Mouse (Mus musculus) heart, postnatal 25 days (tissue): ENCODE results near the gene Commd3. TPM values are rescaled to one million over a fixed set of nuclear protein-coding genes. Genes with fewer than 3 reads are reported as not detected.

Experiments used
- DNase-seq: peaks from one replicate; pipeline ENCODE4 v3.0.0; 2022; ENCODE audit warnings: low spot score
- intact Hi-C: fragments of 180-260 bp; cut with DNase I; formaldehyde crosslinking; loops from one replicate; pipeline ENCODE4 v1.15.1; 2025
- total RNA-seq, 2 experiments: library from RNA; stranded (reverse); gene quantifications; 2 replicates each; pipeline ENCODE4 v1.2.3; 2021

Commd3 gene
- total RNA-seq, 2 experiments from 2014 or later = 100 to 105 TPM

DNA sequence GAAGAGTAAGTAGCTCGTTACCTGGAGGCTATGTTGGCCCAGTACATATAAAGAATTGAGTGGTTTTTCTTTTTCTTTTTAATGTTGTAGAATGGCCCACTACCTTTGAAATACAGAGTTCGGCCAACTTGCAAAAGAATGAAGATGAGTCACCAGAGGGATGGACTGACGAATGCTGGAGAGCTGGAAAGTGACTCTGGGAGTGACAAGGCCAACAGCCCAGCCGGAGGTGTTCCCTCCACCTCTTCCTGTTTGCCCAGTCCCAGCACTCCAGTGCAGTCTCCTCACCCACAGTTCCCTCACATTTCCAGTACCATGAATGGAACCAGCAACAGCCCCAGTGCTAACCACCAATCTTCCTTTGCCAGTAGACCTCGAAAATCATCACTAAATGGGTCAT, 11.9 kb downstream of the Commd3 start:
- intact Hi-C loops = no loop called here
- DNase-seq = no peak

DNA sequence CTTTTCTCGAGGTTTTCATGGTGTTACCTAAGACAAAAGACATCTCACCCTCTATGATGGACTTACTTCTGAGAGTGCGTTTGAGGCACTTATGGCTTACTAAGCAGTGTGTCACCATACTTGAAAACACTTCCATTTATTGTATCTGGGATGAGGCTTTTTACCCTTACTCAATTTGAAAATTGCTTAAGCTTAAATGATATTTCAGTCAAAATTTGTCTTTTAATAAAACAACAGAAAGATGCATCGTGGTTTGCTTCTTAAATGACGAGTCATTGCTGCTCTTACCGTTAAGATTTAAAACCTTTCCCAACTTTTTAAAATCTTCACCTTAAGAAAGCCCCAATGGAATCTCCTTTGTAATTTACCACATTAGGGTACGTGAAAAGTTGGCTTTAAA, 14.2 kb downstream of the Commd3 start:
- intact Hi-C loops = no loop called here
- no peak for DNase-seq

GRCm38 (mm10) chr2:18686826-18687519, 14.8 kb downstream of the Commd3 start:
- intact Hi-C loops = no loop called here
- no peak for DNase-seq

- intact Hi-C loops = no loop called here
Observed at GRCm38 (mm10) chr2:18687671-18688170, 15.5 kb downstream of the Commd3 start.

DNA sequence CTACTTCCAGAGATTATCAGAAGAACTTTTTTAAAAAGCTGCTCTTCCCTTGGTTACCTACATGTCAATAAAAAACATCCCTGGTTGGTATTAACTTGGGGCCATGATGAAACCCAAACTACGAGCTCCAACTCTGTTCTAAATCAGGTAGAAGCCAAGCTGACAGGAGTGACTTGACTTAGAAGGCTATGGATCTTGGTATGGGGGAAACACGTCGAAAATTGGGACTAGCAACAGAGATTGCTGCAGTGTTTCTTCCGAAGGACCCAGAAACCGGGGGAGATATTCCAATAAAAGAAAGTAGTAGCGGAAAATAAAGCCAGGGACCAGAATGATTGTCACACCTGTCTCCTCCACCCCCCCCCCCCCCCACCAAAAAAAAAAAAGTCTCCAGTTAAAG, 16.1 kb downstream of the Commd3 start:
- intact Hi-C loops = no loop called here
- DNase-seq = no peak

More at GRCm38 (mm10) chr2:18687671-18688170, 15.5 kb downstream of the Commd3 start:
- DNase-seq = no peak

DNA sequence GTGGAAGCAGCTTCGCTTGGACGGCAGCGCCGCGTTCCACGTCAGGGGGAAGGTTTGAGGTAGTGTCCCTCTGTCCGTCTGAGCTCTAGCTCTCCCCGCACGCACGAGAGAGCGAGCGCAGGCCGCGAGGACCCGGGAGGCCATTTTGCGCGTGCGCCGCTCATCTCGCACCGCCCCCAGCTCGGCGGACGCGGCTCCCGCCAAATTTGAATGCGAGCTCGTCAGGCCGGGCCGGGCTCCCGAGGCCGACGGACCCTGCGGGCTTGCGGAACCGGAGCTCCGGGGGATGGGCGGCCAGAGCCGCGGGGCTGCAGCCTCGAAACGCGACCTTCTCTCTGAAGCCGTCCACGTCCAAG, 16.5 kb downstream of the Commd3 start:
- DNase-seq = no peak
- intact Hi-C loops = no loop called here

DNA sequence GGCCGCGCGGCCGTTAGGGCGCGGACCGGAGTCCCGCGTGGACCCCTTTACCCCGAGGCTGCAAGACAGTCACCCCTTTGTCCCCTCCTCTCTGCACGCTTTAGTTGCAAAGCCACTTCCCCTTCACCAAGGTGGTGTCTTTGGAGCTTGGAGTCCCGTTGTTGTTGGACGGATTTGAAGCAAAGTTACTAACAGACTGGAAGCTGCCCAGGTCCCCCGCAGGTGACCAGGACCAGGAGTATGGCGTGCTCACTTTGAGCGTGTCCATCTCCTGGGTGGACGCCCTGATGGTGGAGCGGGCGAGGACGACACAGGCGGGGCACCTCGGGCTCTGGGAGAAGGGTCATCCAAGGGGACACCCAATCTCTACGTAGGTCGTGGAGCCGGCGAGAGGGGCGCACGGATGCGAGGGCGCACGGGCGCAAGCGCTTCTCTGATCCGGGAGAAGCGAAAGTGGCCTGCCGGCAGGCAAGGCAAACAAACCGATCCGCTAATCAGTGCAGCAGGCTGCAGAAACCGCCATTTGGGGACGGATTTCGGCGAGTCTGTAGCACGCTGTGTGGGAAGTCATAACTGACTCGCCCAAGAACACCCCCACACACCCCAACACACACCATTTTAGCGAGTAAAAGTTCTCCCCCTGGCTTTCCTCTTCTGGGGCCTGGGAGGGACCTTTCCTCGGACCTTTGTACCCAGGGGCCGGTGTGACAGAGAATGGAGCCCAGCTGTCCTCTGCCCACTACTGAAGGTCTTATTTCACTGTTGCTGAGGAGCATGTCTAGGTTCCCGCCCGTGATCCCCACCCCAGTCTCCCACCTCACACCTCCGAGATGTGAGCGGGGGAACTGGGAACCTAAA, 17.1 kb downstream of the Commd3 start:
- intact Hi-C loops = no loop called here
- DNase-seq = no peak

- no peak for DNase-seq
- intact Hi-C loops = loop anchor here (5.0 to 10.0 kb wide), 3 partner anchors 103 to 633 kb away; partner anchors contain the start of genes 4930426L09Rik, Mllt10 and Pip4k2a
Observed at GRCm38 (mm10) chr2:18690055-18690691, 18.0 kb downstream of the Commd3 start.

- intact Hi-C loops = loop anchor here (5.0 to 10.0 kb wide), 3 partner anchors 103 to 633 kb away; partner anchors contain the start of genes 4930426L09Rik, Mllt10 and Pip4k2a
Observed at GRCm38 (mm10) chr2:18690756-18691155, 18.6 kb downstream of the Commd3 start.

GRCm38 (mm10) chr2:18692031-18692430, 19.8 kb downstream of the Commd3 start:
- intact Hi-C loops = loop anchor here (5.0 to 10.0 kb wide), 3 partner anchors 105 to 635 kb away; partner anchors contain the start of genes 4930426L09Rik, Mllt10 and Pip4k2a
- DNase-seq = no peak

More at GRCm38 (mm10) chr2:18690756-18691155, 18.6 kb downstream of the Commd3 start:
- DNase-seq = no peak

DNA sequence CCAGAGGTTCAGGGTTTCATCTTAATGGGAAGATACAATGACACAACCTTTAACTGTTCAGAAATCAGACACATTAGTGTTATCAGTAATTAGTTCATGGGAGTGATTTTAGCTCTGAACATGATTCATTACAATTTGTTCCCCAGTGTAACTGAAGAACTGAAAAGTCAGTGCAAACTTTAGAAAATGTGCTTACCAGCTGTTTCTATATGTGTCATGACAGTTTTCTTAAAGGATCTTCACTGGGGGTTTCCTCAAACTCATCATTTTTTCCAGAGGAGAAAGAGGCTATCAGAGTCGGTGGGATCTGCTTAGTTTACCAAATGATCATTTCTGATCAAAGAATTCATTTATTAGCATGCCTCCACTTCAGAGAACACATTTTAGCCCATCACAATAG, 20.4 kb downstream of the Commd3 start:
- intact Hi-C loops = loop anchor here (5.0 to 10.0 kb wide), 3 partner anchors 105 to 635 kb away; partner anchors contain the start of genes 4930426L09Rik, Mllt10 and Pip4k2a
- DNase-seq = no peak

GRCm38 (mm10) chr2:18693491-18693870, 21.3 kb downstream of the Commd3 start:
- no peak for DNase-seq
- intact Hi-C loops = loop anchor here (5.0 to 10.0 kb wide), 3 partner anchors 106 to 636 kb away; partner anchors contain the start of genes 4930426L09Rik, Mllt10 and Pip4k2a

- peak; percentile 59 for DNase-seq
- intact Hi-C loops = loop anchor here (2.0 to 10.0 kb wide), 5 partner anchors 15 to 637 kb away; partner anchors contain the start of genes 4930426L09Rik, Mllt10 and Pip4k2a
Observed at GRCm38 (mm10) chr2:18693871-18694610, 21.9 kb downstream of the Commd3 start, which contains the start of gene Spag6. TSS of gene Spag6 (plus strand) at chr2:18694032.

DNA sequence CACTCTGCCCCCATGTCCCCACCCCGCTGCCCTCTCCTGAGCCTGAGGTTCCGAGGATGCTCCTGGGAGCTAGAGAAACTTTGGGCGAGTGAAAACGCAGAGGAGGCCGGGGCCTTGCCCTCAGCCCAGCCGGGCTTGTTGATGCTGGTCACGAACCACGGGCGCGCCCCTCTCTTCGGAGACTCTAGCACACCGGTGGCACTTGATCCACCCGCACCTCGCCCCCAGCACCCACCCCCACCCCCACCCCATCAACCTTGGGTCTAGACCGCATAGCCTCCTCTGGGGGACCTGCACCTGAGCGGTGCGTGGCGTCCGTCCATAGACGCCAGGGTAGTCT, 22.4 kb downstream of the Commd3 start:
- no peak for DNase-seq

GRCm38 (mm10) chr2:18695163-18695562, 23.0 kb downstream of the Commd3 start:
- intact Hi-C loops = loop anchor here (2.0 to 10.0 kb wide), 4 partner anchors 16 to 300 kb away; partner anchors contain the start of genes 4930426L09Rik and Pip4k2a
- no peak for DNase-seq

More for the DNA sequence above, 22.4 kb downstream of the Commd3 start:
- intact Hi-C loops = loop anchor here (2.0 to 10.0 kb wide), 5 partner anchors 16 to 637 kb away; partner anchors contain the start of genes 4930426L09Rik, Mllt10 and Pip4k2a

- intact Hi-C loops = loop anchor here (2.0 to 10.0 kb wide), 4 partner anchors 17 to 299 kb away; partner anchors contain the start of genes 4930426L09Rik and Pip4k2a
- DNase-seq = no peak
Observed at GRCm38 (mm10) chr2:18695629-18696150, 23.5 kb downstream of the Commd3 start.

DNA sequence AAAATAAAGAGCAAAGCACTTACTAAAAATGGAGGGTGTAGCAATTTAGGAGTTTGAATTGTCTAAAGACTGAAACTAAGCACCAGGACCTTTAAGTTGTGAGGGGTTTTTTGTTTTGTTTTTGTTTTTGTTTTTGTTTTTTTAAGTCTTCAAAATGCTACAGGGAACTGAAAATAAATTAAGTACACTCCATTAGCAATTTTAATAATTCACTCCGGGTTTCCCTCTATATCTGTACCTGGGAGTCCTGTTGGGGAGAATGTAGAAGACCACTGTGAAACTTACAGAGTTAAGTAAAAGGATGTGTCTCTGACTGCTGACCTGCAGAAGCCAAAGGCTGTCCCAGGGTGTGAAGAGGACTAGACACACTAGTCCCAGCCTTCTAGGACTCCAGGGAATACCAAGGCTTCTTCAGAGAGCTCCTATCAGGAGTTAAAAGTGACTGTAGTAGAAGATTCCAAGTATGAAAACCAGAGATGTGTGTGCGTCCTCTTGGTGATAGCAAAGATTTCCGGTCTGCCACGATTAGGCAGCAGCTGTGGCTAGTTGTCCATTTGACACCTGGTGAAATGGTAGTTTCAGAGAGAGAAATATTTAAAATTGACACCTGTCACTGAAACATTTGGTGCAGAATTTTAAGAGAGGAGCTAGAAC, 25.5 kb downstream of the Commd3 start:
- no peak for DNase-seq

More for the DNA sequence above, 25.5 kb downstream of the Commd3 start:
- intact Hi-C loops = loop anchor here (5.0 to 10.0 kb wide), 2 partner anchors 90 to 297 kb away; partner anchors contain the start of genes 4930426L09Rik and Pip4k2a
